In the genomic region with DNA sequence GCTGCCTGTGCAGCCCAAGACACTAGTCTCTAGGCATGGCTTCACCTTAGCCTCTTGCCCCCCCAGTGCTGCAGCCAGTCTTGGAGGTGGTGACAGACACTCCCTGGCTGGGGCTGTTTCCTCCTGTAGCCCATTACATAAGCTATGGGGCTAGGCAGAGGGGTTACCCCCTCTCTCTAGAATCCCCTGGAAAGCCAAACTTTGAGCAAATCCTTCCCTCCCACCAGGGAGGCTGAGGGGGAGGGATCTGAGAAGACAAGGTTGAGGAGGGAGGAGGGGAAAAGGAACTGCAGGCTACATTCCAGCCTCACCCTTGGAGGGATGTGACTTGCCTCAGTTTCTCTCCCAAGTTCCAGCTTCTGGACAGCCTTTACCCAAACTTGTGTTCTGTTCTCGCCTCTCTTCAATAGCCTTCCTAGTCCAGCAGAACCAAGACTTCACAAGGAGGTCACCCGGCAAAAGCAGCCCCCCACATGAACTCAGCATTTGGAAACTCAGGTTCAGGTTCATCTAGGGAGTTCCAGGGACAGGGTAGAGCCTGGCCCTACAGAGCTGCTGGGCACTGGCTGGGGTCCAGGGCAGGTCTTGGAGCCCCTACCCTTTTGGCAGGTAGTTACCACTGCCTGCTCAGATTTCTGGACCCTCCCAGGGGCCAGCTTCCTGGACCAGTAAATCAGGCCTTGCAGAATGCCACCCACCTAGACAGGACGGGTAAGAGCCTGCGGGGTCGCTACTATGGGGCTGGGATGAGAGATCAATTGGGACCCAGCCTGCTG, we compare ENCODE assay signal across 8 mouse cellular contexts. TPM values are rescaled to one million over a fixed set of nuclear protein-coding genes. Genes with fewer than 3 reads are reported as not detected.
DNase-seq lines count a peak whose midpoint lies in the region; ATAC-seq and TF ChIP-seq lines count a peak whose summit lies in the region.

No protein-coding gene starts in this region.

- TF ChIP-seq CTCF in heart, postnatal 0 days (IDR thresholded peaks at IDR 0.05; ENCODE audit: low read depth): no peak
- no peak for TF ChIP-seq CTCF in cortical plate, adult 2 months (IDR thresholded peaks at IDR 0.05; ENCODE audit: extremely low read depth, insufficient read depth, low read length)
- TF ChIP-seq CTCF in midbrain, postnatal 0 days (IDR thresholded peaks at IDR 0.05): no peak

- H3K36me3 ChIP-seq in heart, postnatal 0 days (replicated peaks; ENCODE audit: control insufficient read depth, insufficient read depth, low read length): no peaks in the 10 kb centered on the region
- H3K36me3 ChIP-seq in hindbrain, embryonic 15.5 days: no peaks in the 10 kb centered on the region
- H3K36me3 ChIP-seq in midbrain, postnatal 0 days (ENCODE audit: insufficient read depth, low read length): no peaks in the 10 kb centered on the region

- peaks cover 81% of the 10 kb centered on the region for H3K27me3 ChIP-seq in heart, postnatal 0 days (ENCODE audit: control insufficient read depth, insufficient read depth, low read length)
- no peaks in the 10 kb centered on the region for H3K27me3 ChIP-seq in hindbrain, embryonic 15.5 days
- no peaks in the 10 kb centered on the region for H3K27me3 ChIP-seq in midbrain, postnatal 0 days (ENCODE audit: insufficient read depth, low read length)

- 0 out of 2 replicates have a peak, but pooled peaks have one; percentile 7 for ATAC-seq in heart, postnatal 0 days (ENCODE audit: insufficient read depth, low read depth)
- peak; percentile 16 for ATAC-seq in hindbrain, embryonic 15.5 days (ENCODE audit: low FRiP score, low read depth)
- ATAC-seq in midbrain, postnatal 0 days (ENCODE audit: low FRiP score): 0 out of 2 replicates have a peak, but pooled peaks have one; percentile 11

- H3K4me2 ChIP-seq in heart, postnatal 0 days (ENCODE audit: low read depth, low read length): no peak overlapping the region
- H3K4me2 ChIP-seq in hindbrain, embryonic 15.5 days: peak overlapping the region; percentile 77
- H3K4me2 ChIP-seq in midbrain, postnatal 0 days (ENCODE audit: low read depth, low read length, poor library complexity, severe bottlenecking): peak overlapping the region; percentile 86

- H3K4me3 ChIP-seq in heart, postnatal 0 days (ENCODE audit: low read depth, low read length): no peak overlapping the region
- H3K4me3 ChIP-seq in cortical plate, adult 2 months (ENCODE audit: insufficient read depth, low read length): peak overlapping the region; percentile 66
- peak overlapping the region; percentile 51 for H3K4me3 ChIP-seq in hindbrain, embryonic 15.5 days
- H3K4me3 ChIP-seq in midbrain, postnatal 0 days (ENCODE audit: low read depth, low read length): peak overlapping the region; percentile 53

- no peak for TF ChIP-seq EP300 in heart, postnatal 0 days (IDR thresholded peaks at IDR 0.05; ENCODE audit: low read depth)

- DNase-seq in heart, postnatal 0 days (ENCODE audit: low spot score): no peak
- DNase-seq in heart, postnatal 14 days: no peak
- no peak for DNase-seq in midbrain, postnatal 0 days (ENCODE audit: low spot score)
- DNase-seq in thymus, postnatal 36 days: no peak
- no peak for DNase-seq in adrenal gland, adult 8-10 months
- DNase-seq in gastrocnemius, adult 18-20 months (ENCODE audit: low spot score): no peak

- H3K9me3 ChIP-seq in heart, postnatal 0 days (replicated peaks; ENCODE audit: control insufficient read depth, low read length): no peaks in the 10 kb centered on the region
- no peaks in the 10 kb centered on the region for H3K9me3 ChIP-seq in hindbrain, embryonic 15.5 days
- H3K9me3 ChIP-seq in midbrain, postnatal 0 days (ENCODE audit: low read length): no peaks in the 10 kb centered on the region

- TF ChIP-seq POLR2A in cortical plate, adult 2 months (IDR thresholded peaks at IDR 0.05; ENCODE audit: extremely low read depth, insufficient read depth, low read length): no peak

- intact Hi-C loops in heart, postnatal 14 days (cut with DNase I): no loop called here

- 13% methylated on average over 5 of the region's 5 CpGs for WGBS in heart, postnatal 0 days
- WGBS in hindbrain, embryonic 15.5 days: 11% methylated on average over 5 of the region's 5 CpGs
- WGBS in midbrain, postnatal 0 days: 16% methylated on average over 5 of the region's 5 CpGs

- H3K4me1 ChIP-seq in heart, postnatal 0 days (ENCODE audit: control insufficient read depth, insufficient read depth): no peaks in the 10 kb centered on the region
- H3K4me1 ChIP-seq in cortical plate, adult 2 months (ENCODE audit: control insufficient read depth, insufficient read depth, low read length): peaks cover 8% of the 10 kb centered on the region; the same call in 1 of the 2 replicates
- H3K4me1 ChIP-seq in hindbrain, embryonic 15.5 days (replicated peaks): peaks cover 41% of the 10 kb centered on the region
- peaks cover 22% of the 10 kb centered on the region for H3K4me1 ChIP-seq in midbrain, postnatal 0 days (ENCODE audit: insufficient read depth, low read length)

- no peak overlapping the region for H3K9ac ChIP-seq in heart, postnatal 0 days (replicated peaks; ENCODE audit: low read depth, low read length)
- peak overlapping the region; percentile 61 for H3K9ac ChIP-seq in hindbrain, embryonic 15.5 days
- peak overlapping the region; percentile 73 for H3K9ac ChIP-seq in midbrain, postnatal 0 days (replicated peaks; ENCODE audit: low read length, poor library complexity, severe bottlenecking)

- H3K27ac ChIP-seq in heart, postnatal 0 days (ENCODE audit: low read depth): no peak overlapping the region
- H3K27ac ChIP-seq in cortical plate, adult 2 months (ENCODE audit: insufficient read depth, low read length): peak overlapping the region; percentile 76
- peak overlapping the region; percentile 86 for H3K27ac ChIP-seq in hindbrain, embryonic 15.5 days (replicated peaks)
- H3K27ac ChIP-seq in midbrain, postnatal 0 days (ENCODE audit: low read depth, low read length): 0 out of 2 replicates have a peak overlapping the region, but pooled peaks have one; percentile 62

RNA-seq across cellular contexts. Expression of gene Cntn2, which starts 1.0 kb away (rescaled TPM):
- 1.4 and 4.4 TPM in 2 replicates for total RNA-seq in heart, postnatal 0 days (2014; rRNA removed; ENCODE audit: low replicate concordance)
- polyA plus RNA-seq in heart, postnatal 0 days (2015; fragmentation: Nextera tagmentation; extraction: Ambion mirVana): 0.52 and 1.0 TPM in 2 replicates
- total RNA-seq in heart, postnatal 14 days (2021): 1 to 10 TPM; 3.5 to 4.6 TPM
- polyA plus RNA-seq in cortical plate, adult 2 months (2012; rRNA removed): 51.9 and 55.8 TPM in 2 replicates
- 28.2 and 47.0 TPM in 2 replicates for polyA plus RNA-seq in hindbrain, embryonic 15.5 days (2015; fragmentation: Nextera tagmentation; extraction: Ambion mirVana)
- total RNA-seq in midbrain, postnatal 0 days (2014; rRNA removed): 55.4 and 69.2 TPM in 2 replicates
- 14.7 and 15.6 TPM in 2 replicates for polyA plus RNA-seq in midbrain, postnatal 0 days (2015; fragmentation: Nextera tagmentation; extraction: Ambion mirVana)
- under 1 TPM; 0.10 to 0.34 (median 0.18) TPM for total RNA-seq in adrenal gland, adult 8-10 months (2022)
- under 1 TPM in 1 of 2 experiments, not detected in 1; 0.11 TPM for total RNA-seq in gastrocnemius, adult 18-20 months (2021)

RNA-seq across cellular contexts. Expression of gene Tmem81, which starts 36.0 kb away (rescaled TPM):
- total RNA-seq in heart, postnatal 0 days (2014; rRNA removed; ENCODE audit: low replicate concordance): 0.23 and 3.5 TPM in 2 replicates
- polyA plus RNA-seq in heart, postnatal 0 days (2015; fragmentation: Nextera tagmentation; extraction: Ambion mirVana): 0.20 and 0.51 TPM in 2 replicates
- 1 to 10 TPM; 1.5 to 2.0 TPM for total RNA-seq in heart, postnatal 14 days (2021)
- 5.4 and 5.8 TPM in 2 replicates for polyA plus RNA-seq in cortical plate, adult 2 months (2012; rRNA removed)
- polyA plus RNA-seq in hindbrain, embryonic 15.5 days (2015; fragmentation: Nextera tagmentation; extraction: Ambion mirVana): 0.85 and 1.1 TPM in 2 replicates
- 0.38 and 1.4 TPM in 2 replicates for total RNA-seq in midbrain, postnatal 0 days (2014; rRNA removed)
- 0.81 and 0.96 TPM in 2 replicates for polyA plus RNA-seq in midbrain, postnatal 0 days (2015; fragmentation: Nextera tagmentation; extraction: Ambion mirVana)
- total RNA-seq in adrenal gland, adult 8-10 months (2022): 1 to 10 TPM; 4.2 to 9.0 (median 7.1) TPM
- 1 to 10 TPM; 1.1 to 1.4 TPM for total RNA-seq in gastrocnemius, adult 18-20 months (2021)

Comparison
In these comparisons a context has a peak if more than half of its experiments do, and no peak if none do; other contexts are left out.
1. RNA of gene Cntn2, which starts 1.0 kb away (total RNA-seq): 55.4 to 69.2 TPM in midbrain, postnatal 0 days; 3.5 to 4.6 TPM in heart, postnatal 14 days, 1.4 to 4.4 TPM in heart, postnatal 0 days, 0.10 to 0.34 TPM in adrenal gland, adult 8-10 months and 0.11 TPM in gastrocnemius, adult 18-20 months; every median in the first group is over 10 times any median in the second.
2. Peak in every context shown above with its lines, with median percentiles within 50 percentile points of each other: ATAC-seq.